Mouse (Mus musculus): ENCODE results near the gene Parvg.

DNA sequence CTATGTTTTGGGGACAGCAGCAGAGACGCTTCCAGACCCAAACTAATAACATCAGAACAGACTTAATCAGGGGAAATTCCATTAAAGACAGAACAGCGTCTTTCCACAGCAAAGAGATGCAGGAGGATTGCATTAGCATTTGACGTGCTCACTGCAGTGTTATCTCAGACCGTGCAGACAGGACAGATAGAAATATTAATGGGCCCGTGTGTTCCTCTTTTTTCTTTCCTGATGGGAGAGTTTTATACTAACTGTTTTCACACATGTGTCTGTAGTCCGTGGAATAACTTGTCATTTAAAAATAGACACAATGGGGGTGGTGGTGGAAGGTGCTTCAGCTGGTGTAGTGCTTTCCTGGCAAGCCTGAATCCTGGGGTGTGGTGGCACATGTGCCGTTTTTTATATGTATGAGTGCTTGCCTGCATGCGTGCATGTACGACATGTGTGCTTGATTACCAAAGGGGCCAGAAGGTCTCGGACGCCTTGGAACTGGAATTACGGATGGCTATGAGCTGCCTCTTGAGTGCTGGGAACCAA is 12.5 kb downstream of the Parvg start:
- TF ChIP-seq CTCF (IDR thresholded peaks at IDR 0.05; ENCODE audit: insufficient read depth, low read depth, low read length) (no peak), POLR2A (IDR thresholded peaks at IDR 0.05; ENCODE audit: insufficient read depth, low read depth, low read length) (no peak)
